Mouse (Mus musculus) forebrain, embryonic 12.5 days (tissue): Measurements from ENCODE around the gene Jmjd7. TPM values are rescaled to one million over a fixed set of nuclear protein-coding genes. Genes with fewer than 3 reads are reported as not detected.

Experiments used
- ATAC-seq: fragments of 200-750 bp; cut with Nextera tagmentation; 2 replicates; pipeline ENCODE4 v1.8.0; 2017; ENCODE audit warnings: moderate TSS enrichment; ENCODE audit not compliant: low FRiP score
- H3K27ac ChIP-seq: fragments of 300-500 bp; sonication (generic); 2 replicates; pipeline ENCODE4 v1.5.1; 2016; ENCODE audit warnings: mild to moderate bottlenecking
- H3K27me3 ChIP-seq: fragments of 300-500 bp; sonication (generic); 2 replicates; pipeline ENCODE4 v1.6.1; 2016; ENCODE audit warnings: mild to moderate bottlenecking
- H3K36me3 ChIP-seq: fragments of 300-500 bp; sonication (generic); replicated peaks from 2 replicates; pipeline ENCODE4 v1.6.1; 2016; ENCODE audit warnings: mild to moderate bottlenecking
- H3K4me1 ChIP-seq: fragments of 300-500 bp; sonication (generic); 2 replicates; pipeline ENCODE4 v1.6.1; 2016
- H3K4me2 ChIP-seq: fragments of 300-500 bp; sonication (generic); 2 replicates; pipeline ENCODE4 v1.6.1; 2016; ENCODE audit warnings: mild to moderate bottlenecking, moderate library complexity
- H3K4me3 ChIP-seq: fragments of 300-500 bp; sonication (generic); replicated peaks from 2 replicates; pipeline ENCODE4 v1.5.1; 2016; ENCODE audit warnings: mild to moderate bottlenecking
- H3K9ac ChIP-seq: fragments of 300-500 bp; sonication (generic); 2 replicates; pipeline ENCODE4 v1.6.1; 2016; ENCODE audit warnings: mild to moderate bottlenecking
- H3K9me3 ChIP-seq: fragments of 300-500 bp; sonication (generic); 2 replicates; pipeline ENCODE4 v1.6.1; 2016
- WGBS: fragments of 180-500 bp; shearing (Covaris S2); methylation state at CpG from one replicate; pipeline ENCODE4 v1.1.7; 2016; 5-methylcytosine and 5-hydroxymethylcytosine counted together
- polyA plus RNA-seq: library from polyadenylated mRNA; unstranded; fragments of >200 nt; fragmentation: Nextera tagmentation; extraction: Ambion mirVana; gene quantifications from 2 replicates; pipeline ENCODE4 v1.2.1, GENCODE M21; 2016

Gene Jmjd7
- polyA plus RNA-seq, 1 experiment from 2014 or later, result 20.2 TPM

- no peak for ATAC-seq
- H3K36me3 ChIP-seq, result peaks cover 15% of the 10 kb centered on the region
- H3K27me3 ChIP-seq, result no peaks in the 10 kb centered on the region
- H3K9me3 ChIP-seq, result no peaks in the 10 kb centered on the region
- H3K9ac ChIP-seq, result no peak overlapping the region
- WGBS, result 73% methylated on average over 14 of the region's 14 CpGs
- H3K4me2 ChIP-seq, result no peak overlapping the region
- H3K4me1 ChIP-seq, result no peaks in the 10 kb centered on the region
- no peak overlapping the region for H3K27ac ChIP-seq
- no peak overlapping the region for H3K4me3 ChIP-seq
Observed at GRCm38 (mm10) chr2:120046486-120047310, 19.4 kb downstream of the Jmjd7 start.

GRCm38 (mm10) chr2:120048173-120048572 is 20.9 kb downstream of the Jmjd7 start:
- no peaks in the 10 kb centered on the region for H3K4me1 ChIP-seq
- H3K9me3 ChIP-seq, result no peaks in the 10 kb centered on the region
- H3K27ac ChIP-seq, result no peak overlapping the region
- H3K36me3 ChIP-seq, result peaks cover 3% of the 10 kb centered on the region; the same call in 1 of the 2 replicates
- no peak for ATAC-seq
- H3K27me3 ChIP-seq, result no peaks in the 10 kb centered on the region
- WGBS, result 73% methylated on average over 9 of the region's 9 CpGs
- H3K4me2 ChIP-seq, result no peak overlapping the region
- H3K4me3 ChIP-seq, result no peak overlapping the region
- H3K9ac ChIP-seq, result no peak overlapping the region

GRCm38 (mm10) chr2:120049632-120050274 is 22.5 kb downstream of the Jmjd7 start:
- H3K9me3 ChIP-seq, result no peaks in the 10 kb centered on the region
- no peak for ATAC-seq
- no peak overlapping the region for H3K4me3 ChIP-seq
- no peak overlapping the region for H3K4me2 ChIP-seq
- H3K4me1 ChIP-seq, result no peaks in the 10 kb centered on the region
- no peak overlapping the region for H3K27ac ChIP-seq
- H3K36me3 ChIP-seq, result no peaks in the 10 kb centered on the region
- 57% methylated on average over 10 of the region's 10 CpGs for WGBS
- no peak overlapping the region for H3K9ac ChIP-seq
- H3K27me3 ChIP-seq, result no peaks in the 10 kb centered on the region

- Histone ChIP-seq H3K4me2 (no peak overlapping the region), H3K9ac (no peak overlapping the region), H3K9me3 (no peaks in the 10 kb centered on the region), H3K4me3 (no peak overlapping the region), H3K36me3 (no peaks in the 10 kb centered on the region), H3K4me1 (no peaks in the 10 kb centered on the region), H3K27me3 (no peaks in the 10 kb centered on the region), H3K27ac (no peak overlapping the region)
- 65% methylated on average over 6 of the region's 6 CpGs for WGBS
- ATAC-seq, result no peak
Observed at GRCm38 (mm10) chr2:120051405-120051804, 24.1 kb downstream of the Jmjd7 start.

- Histone ChIP-seq H3K27me3 (no peaks in the 10 kb centered on the region), H3K4me3 (no peak overlapping the region), H3K4me2 (no peak overlapping the region), H3K9ac (no peak overlapping the region), H3K9me3 (no peaks in the 10 kb centered on the region), H3K27ac (no peak overlapping the region), H3K4me1 (no peaks in the 10 kb centered on the region), H3K36me3 (no peaks in the 10 kb centered on the region)
- WGBS, result 89% methylated on average over 12 of the region's 12 CpGs
- no peak for ATAC-seq
Observed at GRCm38 (mm10) chr2:120054771-120055552, 27.7 kb downstream of the Jmjd7 start.

GRCm38 (mm10) chr2:120055923-120056322 is 28.6 kb downstream of the Jmjd7 start:
- H3K4me3 ChIP-seq, result no peak overlapping the region
- no peak overlapping the region for H3K9ac ChIP-seq
- H3K4me1 ChIP-seq, result no peaks in the 10 kb centered on the region
- no peaks in the 10 kb centered on the region for H3K9me3 ChIP-seq
- WGBS, result 80% methylated on average over 10 of the region's 10 CpGs
- no peak overlapping the region for H3K4me2 ChIP-seq
- ATAC-seq, result no peak
- no peak overlapping the region for H3K27ac ChIP-seq
- H3K27me3 ChIP-seq, result no peaks in the 10 kb centered on the region
- H3K36me3 ChIP-seq, result no peaks in the 10 kb centered on the region

GRCm38 (mm10) chr2:120058818-120059217 is 31.5 kb downstream of the Jmjd7 start:
- no peaks in the 10 kb centered on the region for H3K27me3 ChIP-seq
- H3K4me3 ChIP-seq, result no peak overlapping the region
- H3K4me2 ChIP-seq, result no peak overlapping the region
- no peak for ATAC-seq
- H3K36me3 ChIP-seq, result no peaks in the 10 kb centered on the region
- H3K4me1 ChIP-seq, result no peaks in the 10 kb centered on the region
- 84% methylated on average over 4 of the region's 4 CpGs for WGBS
- no peak overlapping the region for H3K27ac ChIP-seq
- no peak overlapping the region for H3K9ac ChIP-seq
- no peaks in the 10 kb centered on the region for H3K9me3 ChIP-seq

- 84% methylated on average over 3 of the region's 3 CpGs for WGBS
- ATAC-seq, result no peak
- Histone ChIP-seq H3K9ac (no peak overlapping the region), H3K4me3 (no peak overlapping the region), H3K9me3 (no peaks in the 10 kb centered on the region), H3K27ac (no peak overlapping the region), H3K4me1 (no peaks in the 10 kb centered on the region), H3K36me3 (no peaks in the 10 kb centered on the region), H3K4me2 (no peak overlapping the region), H3K27me3 (no peaks in the 10 kb centered on the region)
Observed at GRCm38 (mm10) chr2:120059466-120059865, 32.2 kb downstream of the Jmjd7 start.

- Histone ChIP-seq H3K9ac (no peak overlapping the region), H3K27ac (no peak overlapping the region), H3K4me3 (no peak overlapping the region), H3K9me3 (no peaks in the 10 kb centered on the region), H3K4me1 (no peaks in the 10 kb centered on the region), H3K27me3 (no peaks in the 10 kb centered on the region), H3K36me3 (no peaks in the 10 kb centered on the region), H3K4me2 (no peak overlapping the region)
- ATAC-seq, result no peak
- WGBS, result 80% methylated on average over 6 of the region's 6 CpGs
Observed at GRCm38 (mm10) chr2:120060190-120060589, 32.9 kb downstream of the Jmjd7 start.

- no peaks in the 10 kb centered on the region for H3K36me3 ChIP-seq
- H3K27me3 ChIP-seq, result no peaks in the 10 kb centered on the region
- H3K4me1 ChIP-seq, result no peaks in the 10 kb centered on the region
- ATAC-seq, result no peak
- no peak overlapping the region for H3K4me2 ChIP-seq
- no peak overlapping the region for H3K4me3 ChIP-seq
- H3K9ac ChIP-seq, result no peak overlapping the region
- WGBS, result 77% methylated on average over 9 of the region's 9 CpGs
- H3K9me3 ChIP-seq, result no peaks in the 10 kb centered on the region
- H3K27ac ChIP-seq, result no peak overlapping the region
Observed at GRCm38 (mm10) chr2:120060651-120061050, 33.4 kb downstream of the Jmjd7 start.

- no peak overlapping the region for H3K4me2 ChIP-seq
- WGBS, result 77% methylated on average over 8 of the region's 8 CpGs
- no peaks in the 10 kb centered on the region for H3K36me3 ChIP-seq
- ATAC-seq, result no peak
- no peaks in the 10 kb centered on the region for H3K4me1 ChIP-seq
- no peaks in the 10 kb centered on the region for H3K27me3 ChIP-seq
- no peak overlapping the region for H3K27ac ChIP-seq
- H3K9ac ChIP-seq, result no peak overlapping the region
- H3K9me3 ChIP-seq, result no peaks in the 10 kb centered on the region
- H3K4me3 ChIP-seq, result no peak overlapping the region
Observed at GRCm38 (mm10) chr2:120062248-120062647, 35.0 kb downstream of the Jmjd7 start.

- WGBS, result 85% methylated on average over 6 of the region's 6 CpGs
Observed at GRCm38 (mm10) chr2:120064639-120065038, 37.4 kb downstream of the Jmjd7 start.

More at GRCm38 (mm10) chr2:120064639-120065038, 37.4 kb downstream of the Jmjd7 start:
- Histone ChIP-seq H3K4me3 (no peak overlapping the region), H3K27ac (no peak overlapping the region), H3K4me2 (no peak overlapping the region), H3K27me3 (no peaks in the 10 kb centered on the region), H3K4me1 (no peaks in the 10 kb centered on the region; the same call in 1 of the 2 replicates), H3K9ac (no peak overlapping the region), H3K36me3 (no peaks in the 10 kb centered on the region), H3K9me3 (no peaks in the 10 kb centered on the region)
- no peak for ATAC-seq
